Mouse (Mus musculus): ENCODE measurements around the gene Gm4787. TPM values are rescaled to one million over a fixed set of nuclear protein-coding genes. Genes with fewer than 3 reads are reported as not detected.

The Gm4787 gene
- 0.09 TPM in 2 replicates for polyA plus RNA-seq (2021; fragmentation: Nextera tagmentation)
- long read RNA-seq, experiment 1 = 0 reads
- long read RNA-seq, experiment 2 = 0 reads

DNA sequence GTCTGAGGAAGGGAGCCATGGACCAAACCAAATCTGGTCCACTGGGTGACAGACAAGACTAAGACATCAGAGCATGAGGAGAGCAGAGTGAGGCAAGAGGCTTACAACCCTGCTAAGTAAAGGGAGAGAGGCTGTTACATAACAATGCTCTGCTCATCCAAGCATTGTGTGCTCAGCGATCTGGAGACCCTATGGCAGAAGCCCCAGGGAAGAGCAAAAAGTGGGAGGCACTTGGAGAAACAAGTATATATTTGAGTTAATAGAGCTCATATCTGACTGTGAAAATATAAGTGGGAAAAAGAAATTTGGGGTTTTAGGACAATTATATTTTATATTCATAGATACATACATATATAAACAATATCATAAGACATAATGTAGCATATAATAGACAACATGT lies at the start of gene Gm4787:
Gm4787 (minus strand) TSS at position 101 of the 400 bp plus-strand sequence.

GRCm38 (mm10) chr12:81421846-81422245 lies 42.6 kb upstream of the Gm4787 start, which contains the start of gene Adam4:
Gene Adam4, minus strand, starts transcription at chr12:81421946.

DNA sequence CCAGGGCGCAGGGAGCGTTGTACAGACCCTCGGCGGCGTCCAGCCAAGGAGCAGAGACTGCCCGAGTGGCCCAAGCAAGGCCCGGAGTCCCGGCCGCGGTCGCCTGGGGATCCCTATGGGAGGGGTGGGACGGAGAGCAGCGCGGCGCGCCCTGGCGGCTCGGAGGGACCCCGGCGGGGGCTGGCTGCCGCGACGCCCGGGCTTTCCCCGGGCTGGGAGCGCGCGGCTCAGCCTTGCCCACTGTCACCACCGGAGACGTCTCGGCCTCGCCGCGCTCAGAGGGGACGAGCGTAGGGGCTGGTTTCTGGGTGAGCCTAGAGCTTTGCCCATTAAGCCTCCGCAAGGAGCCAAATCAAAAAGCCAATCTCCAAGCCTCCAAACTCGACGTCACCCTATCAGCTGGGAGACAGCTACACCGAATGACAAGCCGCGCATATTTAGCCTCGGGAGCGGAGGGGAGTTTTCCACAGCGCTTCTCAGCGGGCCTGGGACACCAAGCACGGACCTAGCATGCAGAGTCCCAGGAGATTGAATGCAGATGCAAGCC lies 46.3 kb downstream of the Gm4787 start, which contains the start of gene Slc8a3:
Slc8a3 (minus strand) TSS at position 306 of the 547 bp plus-strand sequence.

Other genes with a start within 250 kb of the Gm4787 start
- gene Slc8a3, start 46.3 kb downstream of the Gm4787 start, polyA plus RNA-seq (2021; fragmentation: Nextera tagmentation) = 3.3 and 3.6 TPM in 2 replicates
- gene Adam4, start 42.5 kb upstream of the Gm4787 start, polyA plus RNA-seq (2021; fragmentation: Nextera tagmentation) = 0.09 and 0.10 TPM in 2 replicates
- 94.4 and 99.3 TPM in 2 replicates for gene Cox16, start 105.7 kb upstream of the Gm4787 start, polyA plus RNA-seq (2021; fragmentation: Nextera tagmentation)
- 50.6 and 50.8 TPM in 2 replicates for gene Gm20498, start 153.4 kb upstream of the Gm4787 start, polyA plus RNA-seq (2021; fragmentation: Nextera tagmentation)
- 26.1 and 27.2 TPM in 2 replicates for gene Synj2bp, start 153.4 kb upstream of the Gm4787 start, polyA plus RNA-seq (2021; fragmentation: Nextera tagmentation)
- 0.11 and 0.18 TPM in 2 replicates for gene Adam21, start 189.0 kb upstream of the Gm4787 start, polyA plus RNA-seq (2021; fragmentation: Nextera tagmentation)
- gene Med6, start 215.5 kb upstream of the Gm4787 start, polyA plus RNA-seq (2021; fragmentation: Nextera tagmentation) = 36.0 and 40.2 TPM in 2 replicates

Data from layer of hippocampus, adult 6 months (tissue).